Mouse (Mus musculus): ENCODE measurements around the gene Dennd5b. TPM values are rescaled to one million over a fixed set of nuclear protein-coding genes. Genes with fewer than 3 reads are reported as not detected.

Dennd5b gene
- total and polyA plus RNA-seq, 3 experiments = 0.65 to 1.3 TPM; not detected in 1

DNA sequence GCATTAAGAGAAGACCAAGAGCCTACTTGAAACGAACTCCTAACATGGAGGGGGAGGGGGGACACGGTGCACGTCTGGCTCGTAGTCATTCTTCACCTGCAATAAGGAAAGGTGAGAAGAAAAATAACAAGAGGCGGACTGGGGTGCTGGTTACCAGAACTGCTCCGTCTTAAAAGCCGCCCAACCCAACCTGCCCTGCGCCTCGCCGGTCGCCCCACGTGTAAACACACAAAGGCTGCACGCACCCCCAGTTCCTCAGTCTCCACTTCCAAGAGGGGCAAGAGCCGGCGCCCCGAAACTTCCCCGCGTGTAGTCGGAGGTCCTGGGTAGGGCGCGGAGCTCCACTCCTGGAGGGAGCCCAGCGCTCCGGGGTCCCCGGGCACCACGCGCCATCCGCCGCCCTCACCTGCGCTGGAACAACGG, 157.1 kb downstream of the Dennd5b start:
- Histone ChIP-seq H3K4me3 (ENCODE audit: control insufficient read depth in 1 of 2, insufficient read depth in 1 of 2, low read depth in 2 of 2, low read length in 2 of 2) (peak overlapping the region; percentile 80 to 88), H3K4me1 (ENCODE audit: control insufficient read depth in 1 of 2, insufficient read depth in 2 of 2, low read length in 2 of 2) (peaks cover 2 to 16% of the 10 kb centered on the region in 2 experiments; a peak in 2 of 4 replicates), H3K79me2 (ENCODE audit: control insufficient read depth, insufficient read depth, low read length, poor library complexity) (peaks cover 52% of the 10 kb centered on the region), H3K27ac (ENCODE audit: control insufficient read depth, low read depth, low read length) (peak overlapping the region; percentile 44), H3K36me3 (ENCODE audit: control insufficient read depth in 1 of 2, insufficient read depth in 2 of 2, low read length in 2 of 2) (peaks cover 3 to 28% of the 10 kb centered on the region in 2 experiments; a peak in 3 of 4 replicates), H3K9me3 (replicated peaks; ENCODE audit: insufficient read depth, low read length) (no peaks in the 10 kb centered on the region), H3K27me3 (ENCODE audit: control insufficient read depth in 1 of 2, insufficient read depth in 2 of 2, low read length in 2 of 2) (no peaks in the 10 kb centered on the region), H3K9ac (ENCODE audit: control insufficient read depth, low read depth, low read length, poor library complexity, severe bottlenecking) (peak overlapping the region; percentile 84)
- DNase-seq (ENCODE audit: low read depth, low spot score) = peak; percentile 61
- TF ChIP-seq SIN3A (IDR thresholded peaks at IDR 0.05; ENCODE audit: low read length) (no peak), CHD2 (IDR thresholded peaks at IDR 0.05; ENCODE audit: low read length) (no peak), TBP (IDR thresholded peaks at IDR 0.05; ENCODE audit: low read depth, low read length) (0 out of 2 replicates have a peak, but pooled peaks have one; percentile 10), MAX (IDR thresholded peaks at IDR 0.05; ENCODE audit: low read length) (no peak), MXI1 (IDR thresholded peaks at IDR 0.05; ENCODE audit: low read depth, low read length) (peak; percentile 75), USF2 (IDR thresholded peaks at IDR 0.05; ENCODE audit: borderline replicate concordance in 1 of 2, insufficient read depth in 1 of 2, low read depth in 1 of 2, low read length in 2 of 2) (no peak), SMC3 (IDR thresholded peaks at IDR 0.05; ENCODE audit: low read depth, low read length) (no peak), ETS1 (IDR thresholded peaks at IDR 0.05; ENCODE audit: low read depth, low read length) (no peak), BHLHE40 (IDR thresholded peaks at IDR 0.05; ENCODE audit: borderline replicate concordance, low read depth, low read length) (no peak), ZC3H11A (IDR thresholded peaks at IDR 0.05; ENCODE audit: low read depth, low read length) (no peak), MYB (IDR thresholded peaks at IDR 0.05; ENCODE audit: low read depth, low read length) (no peak)

GRCm38 (mm10) chr6:148943695-148944094, 157.8 kb downstream of the Dennd5b start:
- TF ChIP-seq EP300 (IDR thresholded peaks at IDR 0.05; ENCODE audit: low read depth in 1 of 2, low read length in 2 of 2) = no peak
- peak; percentile 13; the same call in 1 of the 2 replicates for TF ChIP-seq TCF12 (IDR thresholded peaks at IDR 0.05; ENCODE audit: low read depth, low read length)
- TF ChIP-seq GATA1 (IDR thresholded peaks at IDR 0.05; ENCODE audit: low read depth, low read length) = 0 out of 2 replicates have a peak, but pooled peaks have one; percentile 59

GRCm38 (mm10) chr6:148942406-148942805, 159.1 kb downstream of the Dennd5b start:
- Histone ChIP-seq H3K9ac (ENCODE audit: control insufficient read depth, low read depth, low read length, poor library complexity, severe bottlenecking) (no peak overlapping the region), H3K4me3 (ENCODE audit: control insufficient read depth in 1 of 2, insufficient read depth in 1 of 2, low read depth in 2 of 2, low read length in 2 of 2) (no peak overlapping the region), H3K4me1 (ENCODE audit: control insufficient read depth in 1 of 2, insufficient read depth in 2 of 2, low read length in 2 of 2) (peaks cover 2 to 16% of the 10 kb centered on the region in 2 experiments; a peak in 2 of 4 replicates), H3K9me3 (replicated peaks; ENCODE audit: insufficient read depth, low read length) (no peaks in the 10 kb centered on the region), H3K79me2 (ENCODE audit: control insufficient read depth, insufficient read depth, low read length, poor library complexity) (peaks cover 65% of the 10 kb centered on the region), H3K36me3 (ENCODE audit: control insufficient read depth in 1 of 2, insufficient read depth in 2 of 2, low read length in 2 of 2) (peaks cover 3 to 35% of the 10 kb centered on the region in 2 experiments; a peak in 3 of 4 replicates), H3K27me3 (ENCODE audit: control insufficient read depth in 1 of 2, insufficient read depth in 2 of 2, low read length in 2 of 2) (no peaks in the 10 kb centered on the region), H3K27ac (ENCODE audit: control insufficient read depth, low read depth, low read length) (no peak overlapping the region)
- no peak for DNase-seq (ENCODE audit: low read depth, low spot score)
- TF ChIP-seq MAFK (IDR thresholded peaks at IDR 0.05; ENCODE audit: borderline replicate concordance, low read depth, low read length) (no peak), MEF2A (IDR thresholded peaks at IDR 0.05; ENCODE audit: extremely low read depth, insufficient replicate concordance, low read depth, low read length, poor library complexity, severe bottlenecking) (no peak), CTCF (IDR thresholded peaks at IDR 0.05 in 2 of 3, conservative IDR thresholded peaks at IDR 0.05 in 1 of 3; ENCODE audit: control insufficient read depth in 1 of 3, insufficient read depth in 1 of 3, low read depth in 2 of 3, low read length in 3 of 3, poor library complexity in 1 of 3, severe bottlenecking in 1 of 3) (no peak; a peak in 1 of 6 replicates), USF1 (IDR thresholded peaks at IDR 0.05; ENCODE audit: low read depth, low read length) (no peak), ELF1 (IDR thresholded peaks at IDR 0.05; ENCODE audit: low read depth, low read length) (no peak), SMC3 (IDR thresholded peaks at IDR 0.05; ENCODE audit: low read depth, low read length) (no peak), CHD2 (IDR thresholded peaks at IDR 0.05; ENCODE audit: low read length) (no peak), TCF12 (IDR thresholded peaks at IDR 0.05; ENCODE audit: low read depth, low read length) (no peak), KAT2A (conservative IDR thresholded peaks at IDR 0.05; ENCODE audit: low read depth, low read length) (no peak), MYB (IDR thresholded peaks at IDR 0.05; ENCODE audit: low read depth, low read length) (no peak), EP300 (IDR thresholded peaks at IDR 0.05; ENCODE audit: low read depth in 1 of 2, low read length in 2 of 2) (no peak), GATA1 (IDR thresholded peaks at IDR 0.05; ENCODE audit: low read depth, low read length) (no peak), UBTF (IDR thresholded peaks at IDR 0.05; ENCODE audit: borderline replicate concordance, insufficient read depth, low read depth, low read length) (no peak), USF2 (IDR thresholded peaks at IDR 0.05; ENCODE audit: borderline replicate concordance in 1 of 2, insufficient read depth in 1 of 2, low read depth in 1 of 2, low read length in 2 of 2) (no peak), GABPA (IDR thresholded peaks at IDR 0.05; ENCODE audit: low read depth, low read length) (no peak), RCOR1 (IDR thresholded peaks at IDR 0.05; ENCODE audit: low read depth, low read length) (no peak), POLR2AphosphoS2 (IDR thresholded peaks at IDR 0.05; ENCODE audit: low read length) (no peak)

More at GRCm38 (mm10) chr6:148943695-148944094, 157.8 kb downstream of the Dennd5b start:
- Histone ChIP-seq H3K4me1 (ENCODE audit: control insufficient read depth in 1 of 2, insufficient read depth in 2 of 2, low read length in 2 of 2) (peaks cover 2 to 16% of the 10 kb centered on the region in 2 experiments; a peak in 2 of 4 replicates), H3K9me3 (replicated peaks; ENCODE audit: insufficient read depth, low read length) (no peaks in the 10 kb centered on the region), H3K4me3 (ENCODE audit: control insufficient read depth in 1 of 2, insufficient read depth in 1 of 2, low read depth in 2 of 2, low read length in 2 of 2) (peak overlapping the region; percentile 80 to 88), H3K79me2 (ENCODE audit: control insufficient read depth, insufficient read depth, low read length, poor library complexity) (peaks cover 59% of the 10 kb centered on the region), H3K27me3 (ENCODE audit: control insufficient read depth in 1 of 2, insufficient read depth in 2 of 2, low read length in 2 of 2) (no peaks in the 10 kb centered on the region), H3K36me3 (ENCODE audit: control insufficient read depth in 1 of 2, insufficient read depth in 2 of 2, low read length in 2 of 2) (peaks cover 3 to 31% of the 10 kb centered on the region in 2 experiments; a peak in 3 of 4 replicates), H3K9ac (ENCODE audit: control insufficient read depth, low read depth, low read length, poor library complexity, severe bottlenecking) (peak overlapping the region; percentile 84), H3K27ac (ENCODE audit: control insufficient read depth, low read depth, low read length) (no peak overlapping the region)
- DNase-seq (ENCODE audit: low read depth, low spot score) = peak; percentile 32

All from MEL (cell line).